Comparison of ENCODE assay signal across 6 mouse cellular contexts in genomic region chr6:113672029-113672428, GRCm38 (mm10). TPM values are rescaled to one million over a fixed set of nuclear protein-coding genes. Genes with fewer than 3 reads are reported as not detected.
"Had no signal": no experiment of that assay in that cellular context is flagged by ENCODE, and none has a peak within 500 bp of the region (broad histone marks: within the 10 kb centered on the region; RNA-seq: fewer than 3 reads in every experiment).

No protein-coding gene starts in this region.

RNA-seq across cellular contexts. Expression of gene Ghrl, which starts 47.7 kb away (rescaled TPM):
- total RNA-seq: midbrain, postnatal 0 days; monocyte, adult 5-6 weeks; neutrophil, adult 5-6 weeks had no signal
- polyA plus RNA-seq: lung, embryonic 16.5 days; macrophage; midbrain, postnatal 0 days; neural tube, embryonic 12.5 days had no signal
